Mouse (Mus musculus) liver, embryonic 11.5 days (tissue): ENCODE data around the gene Olfr1441. TPM values are rescaled to one million over a fixed set of nuclear protein-coding genes. Genes with fewer than 3 reads are reported as not detected.

ENCODE experiments used
- ATAC-seq: fragments of 200-750 bp; cut with Nextera tagmentation; replicated peaks from 2 replicates; pipeline ENCODE4 v1.8.0; 2017; ENCODE audit warnings: moderate number of reproducible peaks, mild to moderate bottlenecking, moderate TSS enrichment, moderate library complexity; ENCODE audit not compliant: low FRiP score
- DNase-seq: peaks from one replicate; pipeline ENCODE4 v3.0.0-alpha.2; 2017; ENCODE audit warnings: low spot score
- H3K27ac ChIP-seq: fragments of 300-500 bp; sonication (generic); 2 replicates; pipeline ENCODE4 v1.5.1; 2014; ENCODE audit warnings: mild to moderate bottlenecking, low read depth, low read length, control low read depth
- H3K27me3 ChIP-seq: fragments of 300-500 bp; sonication (generic); replicated peaks from 2 replicates; pipeline ENCODE4 v1.6.1; 2014; ENCODE audit warnings: low read length, mixed read lengths; ENCODE audit not compliant: control insufficient read depth, insufficient read depth
- H3K36me3 ChIP-seq: fragments of 300-500 bp; sonication (generic); 2 replicates; pipeline ENCODE4 v1.6.1; 2014; ENCODE audit warnings: mild to moderate bottlenecking, low read length, moderate library complexity, mixed read lengths; ENCODE audit not compliant: control insufficient read depth, insufficient read depth
- H3K4me1 ChIP-seq: fragments of 300-500 bp; sonication (generic); replicated peaks from 2 replicates; pipeline ENCODE4 v1.6.1; 2014; ENCODE audit warnings: low read length, mixed read lengths; ENCODE audit not compliant: control insufficient read depth, insufficient read depth
- H3K4me2 ChIP-seq: fragments of 300-500 bp; sonication (generic); 2 replicates; pipeline ENCODE4 v1.6.1; 2014; ENCODE audit warnings: mild to moderate bottlenecking, control low read depth, moderate library complexity
- H3K4me3 ChIP-seq: fragments of 300-500 bp; sonication (generic); 2 replicates; pipeline ENCODE4 v1.5.1; 2014; ENCODE audit warnings: low read depth, low read length, control low read depth
- H3K9ac ChIP-seq: fragments of 300-500 bp; sonication (generic); 2 replicates; pipeline ENCODE4 v1.6.1; 2014; ENCODE audit warnings: low read depth, low read length, control low read depth
- H3K9me3 ChIP-seq: fragments of 300-500 bp; sonication (generic); 2 replicates; pipeline ENCODE4 v1.6.1; 2016; ENCODE audit warnings: low read length, inconsistent platforms, mixed read lengths; ENCODE audit not compliant: control insufficient read depth
- WGBS: fragments of 180-500 bp; shearing (Covaris S2); extraction: QIAGEN DNeasy Blood & Tissue Kit; methylation state at CpG from one replicate; pipeline ENCODE4 v1.1.7; 2014; 5-methylcytosine and 5-hydroxymethylcytosine counted together
- polyA plus RNA-seq: library from polyadenylated mRNA; unstranded; fragments of >200 nt; fragmentation: Nextera tagmentation; extraction: Ambion mirVana; gene quantifications from 2 replicates; pipeline ENCODE4 v1.2.1, GENCODE M21; 2014

Gene Olfr1441
- polyA plus RNA-seq, 1 experiment from 2014 or later, result not detected

- no peaks in the 10 kb centered on the region for H3K27me3 ChIP-seq
- DNase-seq, result no peak
- 90% methylated on average over 6 of the region's 6 CpGs for WGBS
Observed at GRCm38 (mm10) chr19:12427605-12428004, 10.4 kb downstream of the Olfr1441 start, which contains the start of gene Pfpl. Gene Pfpl (plus strand): TSS chr19:12427905.

GRCm38 (mm10) chr19:12433033-12433432 is 15.8 kb downstream of the Olfr1441 start:
- no peaks in the 10 kb centered on the region for H3K27me3 ChIP-seq
- no peak for ATAC-seq
- no peak overlapping the region for H3K4me3 ChIP-seq
- H3K27ac ChIP-seq, result no peak overlapping the region
- no peaks in the 10 kb centered on the region for H3K36me3 ChIP-seq
- DNase-seq, result no peak
- no peak overlapping the region for H3K9ac ChIP-seq
- 17% methylated on average over 2 of the region's 2 CpGs for WGBS
- H3K4me2 ChIP-seq, result no peak overlapping the region
- no peaks in the 10 kb centered on the region for H3K4me1 ChIP-seq
- no peaks in the 10 kb centered on the region for H3K9me3 ChIP-seq

More at GRCm38 (mm10) chr19:12427605-12428004, 10.4 kb downstream of the Olfr1441 start, which contains the start of gene Pfpl:
- no peaks in the 10 kb centered on the region for H3K4me1 ChIP-seq
- no peak for ATAC-seq
- H3K4me2 ChIP-seq, result no peak within 1 kb of the TSS
- H3K9me3 ChIP-seq, result no peaks in the 10 kb centered on the region
- H3K27ac ChIP-seq, result no peak within 1 kb of the TSS
- H3K36me3 ChIP-seq, result no peaks in the 10 kb centered on the region
- H3K9ac ChIP-seq, result no peak within 1 kb of the TSS
- no peak within 1 kb of the TSS for H3K4me3 ChIP-seq

- H3K36me3 ChIP-seq, result no peaks in the 10 kb centered on the region
- H3K4me2 ChIP-seq, result no peak overlapping the region
- no peak for DNase-seq
- ATAC-seq, result no peak
- no peaks in the 10 kb centered on the region for H3K4me1 ChIP-seq
- no peak overlapping the region for H3K4me3 ChIP-seq
- H3K27ac ChIP-seq, result no peak overlapping the region
- no peak overlapping the region for H3K9ac ChIP-seq
- H3K27me3 ChIP-seq, result no peaks in the 10 kb centered on the region
- H3K9me3 ChIP-seq, result no peaks in the 10 kb centered on the region
- WGBS, result 71% methylated on average over 4 of the region's 4 CpGs
Observed at GRCm38 (mm10) chr19:12435011-12435416, 17.8 kb downstream of the Olfr1441 start.

DNA sequence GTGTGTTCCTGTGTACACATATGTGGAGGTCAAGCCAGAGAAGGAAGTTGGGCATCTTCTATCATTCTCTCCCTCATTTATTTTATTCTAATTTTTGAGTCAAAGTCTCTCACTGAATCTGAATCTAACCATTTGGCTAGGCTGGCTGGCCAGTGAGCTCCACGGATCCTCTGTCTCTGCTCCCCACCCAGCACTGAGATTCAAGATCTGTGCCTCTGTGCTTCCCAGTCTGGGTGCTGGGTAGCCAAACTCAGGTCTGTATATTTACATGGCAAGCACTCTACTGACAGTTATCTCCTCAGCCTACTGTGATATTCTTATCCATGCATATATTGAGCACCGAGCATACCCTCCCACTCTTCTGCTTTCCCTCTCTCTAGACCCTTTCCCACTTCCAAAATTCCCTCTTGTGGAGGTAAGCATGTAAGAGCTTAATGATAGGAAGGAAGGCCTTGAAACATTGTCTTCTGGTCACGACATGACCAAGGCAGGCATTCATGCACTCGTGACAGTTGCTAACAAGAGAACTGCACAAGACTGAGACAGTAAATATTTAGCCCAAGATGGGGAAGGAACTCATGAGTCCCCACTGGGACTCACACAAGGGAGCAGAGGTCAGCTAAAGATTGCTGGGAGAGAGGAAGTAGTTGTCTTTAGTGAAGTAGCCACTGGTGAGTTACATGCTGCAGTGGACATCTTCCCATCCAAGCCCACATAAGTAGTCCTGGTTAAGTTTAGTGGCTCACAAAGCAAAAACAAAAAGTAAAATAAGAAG is 18.7 kb downstream of the Olfr1441 start:
- no peaks in the 10 kb centered on the region for H3K9me3 ChIP-seq
- no peak for ATAC-seq
- WGBS, result 59% methylated on average over 4 of the region's 4 CpGs
- H3K4me2 ChIP-seq, result no peak overlapping the region
- no peaks in the 10 kb centered on the region for H3K36me3 ChIP-seq
- no peaks in the 10 kb centered on the region for H3K27me3 ChIP-seq
- no peak overlapping the region for H3K4me3 ChIP-seq
- no peaks in the 10 kb centered on the region for H3K4me1 ChIP-seq
- no peak for DNase-seq
- H3K9ac ChIP-seq, result no peak overlapping the region
- H3K27ac ChIP-seq, result no peak overlapping the region

GRCm38 (mm10) chr19:12439581-12439980 is 22.3 kb downstream of the Olfr1441 start:
- ATAC-seq (no peak), DNase-seq (no peak)
- WGBS, result 42% methylated on average over 1 of the region's 1 CpGs
- Histone ChIP-seq H3K27me3 (no peaks in the 10 kb centered on the region), H3K4me3 (no peak overlapping the region), H3K9ac (no peak overlapping the region), H3K27ac (no peak overlapping the region), H3K4me2 (no peak overlapping the region), H3K36me3 (no peaks in the 10 kb centered on the region), H3K9me3 (no peaks in the 10 kb centered on the region), H3K4me1 (no peaks in the 10 kb centered on the region)

DNA sequence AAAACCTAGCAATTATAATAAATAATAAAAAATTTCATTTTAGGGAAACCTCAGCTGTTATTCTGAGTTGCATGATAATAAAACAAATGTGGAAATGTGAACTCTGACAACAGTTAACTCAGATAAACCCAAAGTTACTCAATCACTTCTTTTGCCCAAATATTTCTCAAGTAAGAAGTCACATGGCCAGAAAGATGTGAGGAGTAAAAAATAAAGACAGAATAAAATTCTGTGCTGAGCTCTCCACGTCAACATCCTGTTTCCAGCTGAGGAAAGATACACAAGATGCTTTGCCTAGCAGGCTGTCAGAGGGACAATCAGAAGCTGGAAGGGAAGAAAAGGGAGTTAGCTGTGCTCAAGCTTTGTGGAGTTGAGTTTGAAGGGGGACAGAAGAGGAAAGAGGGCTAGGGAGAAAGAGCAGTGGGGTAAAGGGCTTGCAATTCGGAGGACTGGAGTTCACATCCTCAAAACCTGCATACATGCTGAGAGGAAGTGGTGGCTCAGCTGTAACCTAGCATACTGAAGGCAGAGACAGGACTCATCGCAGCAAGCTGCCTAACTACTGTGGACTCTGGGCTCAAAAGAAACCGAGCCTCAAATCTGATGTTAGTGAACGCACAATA is 23.0 kb downstream of the Olfr1441 start:
- Histone ChIP-seq H3K9me3 (no peaks in the 10 kb centered on the region), H3K4me2 (no peak overlapping the region), H3K27ac (no peak overlapping the region), H3K4me1 (no peaks in the 10 kb centered on the region), H3K9ac (no peak overlapping the region), H3K36me3 (no peaks in the 10 kb centered on the region), H3K4me3 (no peak overlapping the region), H3K27me3 (no peaks in the 10 kb centered on the region)
- no peak for DNase-seq
- ATAC-seq, result no peak
- WGBS, result 52% methylated on average over 5 of the region's 5 CpGs

DNA sequence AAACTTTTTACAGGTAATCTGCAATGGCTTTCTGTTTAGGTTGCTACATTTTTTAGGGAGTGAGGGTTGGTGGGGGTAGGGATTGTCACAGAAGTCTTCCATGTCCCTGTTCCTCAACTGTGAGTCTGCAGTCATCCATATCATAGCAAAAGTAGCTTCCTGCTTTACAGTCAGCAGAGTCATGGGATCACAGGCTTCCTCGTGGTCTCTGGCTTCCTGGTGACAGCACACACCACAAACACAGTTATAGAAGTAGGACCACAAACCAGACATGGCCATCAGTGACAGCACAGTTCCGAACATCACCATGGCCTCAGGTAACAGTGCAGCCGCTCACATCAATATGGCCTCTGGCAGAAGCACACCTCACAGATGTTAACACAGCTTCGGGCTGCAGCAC is 25.3 kb downstream of the Olfr1441 start:
- 53% methylated on average over 4 of the region's 4 CpGs for WGBS
- peak; percentile 20; the same call in 1 of the 2 replicates for ATAC-seq
- DNase-seq, result no peak
- Histone ChIP-seq H3K4me1 (no peaks in the 10 kb centered on the region), H3K27ac (no peak overlapping the region), H3K9ac (no peak overlapping the region), H3K4me3 (no peak overlapping the region), H3K9me3 (no peaks in the 10 kb centered on the region), H3K27me3 (no peaks in the 10 kb centered on the region), H3K36me3 (no peaks in the 10 kb centered on the region), H3K4me2 (no peak overlapping the region)

DNA sequence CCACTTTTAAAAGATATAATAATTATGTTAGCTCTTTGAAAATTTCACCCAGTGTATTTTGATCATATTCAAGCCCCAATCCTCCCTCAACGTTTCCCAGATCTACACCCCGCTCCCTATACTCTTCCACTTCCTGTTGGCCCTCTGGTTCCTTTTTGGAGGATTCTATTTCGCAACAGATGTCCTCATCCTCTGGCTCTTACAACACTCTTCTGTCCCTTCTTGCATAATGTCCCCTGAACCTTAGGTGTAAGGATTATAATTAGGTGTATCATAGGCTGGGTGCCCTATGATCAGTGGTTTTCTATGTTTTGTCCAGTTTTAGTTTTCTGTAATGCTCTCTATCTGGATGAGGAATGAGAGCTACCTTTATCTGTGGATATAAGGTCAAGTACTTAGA is 27.8 kb downstream of the Olfr1441 start:
- no peaks in the 10 kb centered on the region for H3K9me3 ChIP-seq
- no peaks in the 10 kb centered on the region for H3K27me3 ChIP-seq
- DNase-seq (no peak), ATAC-seq (no peak)
- H3K4me3 ChIP-seq, result no peak overlapping the region
- no peak overlapping the region for H3K27ac ChIP-seq
- WGBS, result 64% methylated on average over 3 of the region's 3 CpGs
- no peaks in the 10 kb centered on the region for H3K36me3 ChIP-seq
- no peaks in the 10 kb centered on the region for H3K4me1 ChIP-seq
- no peak overlapping the region for H3K9ac ChIP-seq
- no peak overlapping the region for H3K4me2 ChIP-seq
